24 mouse cellular contexts compared by ENCODE assay signal in the genomic region with DNA sequence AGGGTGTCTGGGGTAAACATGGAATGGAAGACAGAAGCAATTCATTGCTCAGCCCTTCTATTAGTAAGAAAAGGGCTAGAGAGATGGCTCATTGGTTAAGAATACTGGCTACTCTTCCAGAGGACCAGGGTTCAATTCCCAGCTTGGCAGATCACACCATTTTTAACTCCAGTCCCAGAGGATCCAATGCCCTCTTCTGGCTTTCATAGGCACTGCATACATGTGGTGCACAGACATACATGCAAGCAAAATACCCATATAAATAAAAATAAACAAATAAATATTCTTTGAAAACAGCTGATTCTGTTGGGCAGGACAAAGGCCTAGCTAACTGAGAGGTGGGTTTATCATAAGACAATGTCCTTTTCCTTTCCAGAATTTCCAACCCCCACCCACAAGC. TPM values are rescaled to one million over a fixed set of nuclear protein-coding genes. Genes with fewer than 3 reads are reported as not detected.
DNase-seq lines count a peak whose midpoint lies in the region; ATAC-seq and TF ChIP-seq lines count a peak whose summit lies in the region.
"Had no signal": no experiment of that assay in that cellular context is flagged by ENCODE, and none has a peak within 500 bp of the region (broad histone marks: within the 10 kb centered on the region; RNA-seq: fewer than 3 reads in every experiment).

No protein-coding gene starts in this region.

- H3K36me3 ChIP-seq in liver, embryonic 14.5 days (replicated peaks; ENCODE audit: control insufficient read depth, insufficient read depth, low read depth), result peaks cover 22% of the 10 kb centered on the region
- H3K36me3 ChIP-seq in liver, embryonic 12.5 days, result peaks cover 89% of the 10 kb centered on the region
- H3K36me3 ChIP-seq in heart, embryonic 12.5 days, result peaks cover 78% of the 10 kb centered on the region

- no peak overlapping the region for H3K27ac ChIP-seq in gastrocnemius, adult 2 months
- H3K27ac ChIP-seq in liver, embryonic 14.5 days, result no peak overlapping the region
- no peak overlapping the region for H3K27ac ChIP-seq in liver, embryonic 12.5 days
- H3K27ac ChIP-seq in bone marrow macrophage, adult 2 months (ENCODE audit: insufficient read depth, low read depth, low read length), result peak overlapping the region; percentile 92
- no peak overlapping the region for H3K27ac ChIP-seq in heart, embryonic 12.5 days (ENCODE audit: poor library complexity, severe bottlenecking)
- H3K27ac ChIP-seq: heart, embryonic 10.5 days; hindbrain, embryonic 14.5 days; limb, embryonic 10.5 days had no signal

- no peaks in the 10 kb centered on the region for H3K9me3 ChIP-seq in liver, embryonic 14.5 days (ENCODE audit: control insufficient read depth, low read length)
- H3K9me3 ChIP-seq in liver, embryonic 12.5 days (replicated peaks), result no peaks in the 10 kb centered on the region
- H3K9me3 ChIP-seq in heart, embryonic 12.5 days (replicated peaks), result no peaks in the 10 kb centered on the region
- H3K9me3 ChIP-seq: heart, embryonic 10.5 days; limb, embryonic 10.5 days; megakaryocyte, embryonic 14.5 days had no signal

- no peaks in the 10 kb centered on the region for H3K27me3 ChIP-seq in liver, embryonic 14.5 days (ENCODE audit: control insufficient read depth, insufficient read depth, low read length)
- no peaks in the 10 kb centered on the region for H3K27me3 ChIP-seq in liver, embryonic 12.5 days (replicated peaks)
- no peaks in the 10 kb centered on the region for H3K27me3 ChIP-seq in heart, embryonic 12.5 days (replicated peaks)
- H3K27me3 ChIP-seq: megakaryocyte, embryonic 14.5 days had no signal

- TF ChIP-seq CTCF in gastrocnemius, adult 2 months (IDR thresholded peaks at IDR 0.05), result peak; percentile 28; the same call in 1 of the 2 replicates
- TF ChIP-seq CTCF in liver, embryonic 14.5 days (IDR thresholded peaks at IDR 0.05; ENCODE audit: low read depth), result peak; percentile 15; the same call in 1 of the 2 replicates
- no peak for TF ChIP-seq CTCF in bone marrow macrophage, adult 2 months (IDR thresholded peaks at IDR 0.05; ENCODE audit: low read depth, low read length)

- no peak for TF ChIP-seq POLR2A in bone marrow macrophage, adult 2 months (IDR thresholded peaks at IDR 0.05; ENCODE audit: borderline replicate concordance, low read depth, low read length)

- no peak overlapping the region for H3K4me2 ChIP-seq in liver, embryonic 14.5 days (ENCODE audit: low read depth)
- no peak overlapping the region for H3K4me2 ChIP-seq in liver, embryonic 12.5 days
- H3K4me2 ChIP-seq in heart, embryonic 12.5 days, result no peak overlapping the region
- H3K4me2 ChIP-seq: hindbrain, embryonic 14.5 days; liver, embryonic 11.5 days had no signal

- no peak overlapping the region for H3K9ac ChIP-seq in liver, embryonic 14.5 days (replicated peaks)
- no peak overlapping the region for H3K9ac ChIP-seq in liver, embryonic 12.5 days
- H3K9ac ChIP-seq in heart, embryonic 12.5 days, result no peak overlapping the region
- H3K9ac ChIP-seq: hindbrain, embryonic 14.5 days had no signal

- H3K4me1 ChIP-seq in liver, embryonic 14.5 days (replicated peaks; ENCODE audit: control insufficient read depth in 2 of 2, insufficient read depth in 2 of 2, low read length in 1 of 2), result no peaks in the 10 kb centered on the region
- no peaks in the 10 kb centered on the region for H3K4me1 ChIP-seq in liver, embryonic 12.5 days
- peaks cover 33% of the 10 kb centered on the region for H3K4me1 ChIP-seq in bone marrow macrophage, adult 2 months (ENCODE audit: control insufficient read depth, insufficient read depth, low read length)
- peaks cover 2% of the 10 kb centered on the region; the same call in 1 of the 2 replicates for H3K4me1 ChIP-seq in heart, embryonic 12.5 days (replicated peaks)
- H3K4me1 ChIP-seq: heart, embryonic 10.5 days; limb, embryonic 10.5 days had no signal

- ATAC-seq in liver, embryonic 14.5 days (ENCODE audit: insufficient read depth), result no peak
- ATAC-seq in liver, embryonic 12.5 days, result no peak
- no peak for ATAC-seq in heart, embryonic 12.5 days (ENCODE audit: insufficient number of reproducible peaks, low FRiP score)
- ATAC-seq: forebrain, embryonic 14.5 days had no signal

- no peak overlapping the region for H3K4me3 ChIP-seq in gastrocnemius, adult 2 months
- no peak overlapping the region for H3K4me3 ChIP-seq in liver, embryonic 14.5 days (ENCODE audit: insufficient read depth in 1 of 2, low read depth in 2 of 2, low read length in 2 of 2)
- H3K4me3 ChIP-seq in liver, embryonic 12.5 days, result no peak overlapping the region
- H3K4me3 ChIP-seq in bone marrow macrophage, adult 2 months (ENCODE audit: insufficient read depth, low read length), result no peak overlapping the region
- no peak overlapping the region for H3K4me3 ChIP-seq in heart, embryonic 12.5 days
- H3K4me3 ChIP-seq: heart, embryonic 10.5 days; limb, embryonic 10.5 days; megakaryocyte, embryonic 14.5 days had no signal

- no peak for DNase-seq in gastrocnemius, adult 2 months
- no peak for DNase-seq in gastrocnemius, postnatal 36 days
- DNase-seq in liver, embryonic 14.5 days (ENCODE audit: low read depth in 3 of 3, low spot score in 3 of 3), result no peak
- peak; percentile 32 for DNase-seq in ES-CJ7 (ENCODE audit: low read depth, low spot score)
- no peak for DNase-seq in right cerebral cortex, postnatal 10 days (ENCODE audit: low spot score in 2 of 2)
- DNase-seq: adrenal gland, postnatal 36 days; cerebellum, adult 2 months; cerebellum, postnatal 36 days; gastrocnemius, postnatal 25 days; heart, postnatal 10 days; kidney, adult 18-20 months; kidney, postnatal 14 days; lung, postnatal 10 days; midbrain, embryonic 14.5 days; right cerebral cortex, postnatal 4 days had no signal

- no peak for TF ChIP-seq EP300 in liver, embryonic 14.5 days (IDR thresholded peaks at IDR 0.05; ENCODE audit: low read depth)

- intact Hi-C loops in gastrocnemius, adult 2 months (cut with DNase I), result loop anchor here (10.0 kb wide), 1 partner anchor 218 kb away; a partner anchor contains a TSS
- intact Hi-C loops in gastrocnemius, postnatal 36 days (cut with DNase I), result loop anchor here (10.0 kb wide), 2 partner anchors 218 to 328 kb away; a partner anchor contains a TSS

RNA-seq across cellular contexts. Expression of a gene that starts 40.5 kb away (rescaled TPM):
- total RNA-seq in gastrocnemius, adult 2 months (2021), result 10 to 100 TPM; 29.9 to 32.2 TPM
- total RNA-seq in gastrocnemius, postnatal 36 days (2021), result 10 to 100 TPM; 24.7 to 29.8 TPM
- polyA plus RNA-seq in liver, embryonic 14.5 days (2012; rRNA removed), result 30.7 and 43.3 TPM in 2 replicates
- polyA plus RNA-seq in liver, embryonic 14.5 days (2014; fragmentation: Nextera tagmentation; extraction: Ambion mirVana), result 41.8 and 44.9 TPM in 2 replicates
- polyA plus RNA-seq in liver, embryonic 12.5 days (2016; fragmentation: Nextera tagmentation; extraction: Ambion mirVana), result 70.0 and 70.2 TPM in 2 replicates
- 67.5 and 69.0 TPM in 2 replicates for polyA plus RNA-seq in bone marrow macrophage, adult 2 months (2012; ENCODE audit: insufficient read depth, insufficient read length, missing spikeins)
- polyA plus RNA-seq in heart, embryonic 12.5 days (2016; fragmentation: Nextera tagmentation; extraction: Ambion mirVana), result 77.5 and 80.1 TPM in 2 replicates

RNA-seq across cellular contexts. Expression of a gene that starts 40.6 kb away (rescaled TPM):
- 10 to 100 TPM; 20.9 to 25.6 TPM for total RNA-seq in gastrocnemius, adult 2 months (2021)
- total RNA-seq in gastrocnemius, postnatal 36 days (2021), result 10 to 100 TPM; 17.5 to 18.8 TPM
- 4.2 and 4.7 TPM in 2 replicates for polyA plus RNA-seq in liver, embryonic 14.5 days (2012; rRNA removed)
- polyA plus RNA-seq in liver, embryonic 14.5 days (2014; fragmentation: Nextera tagmentation; extraction: Ambion mirVana), result 5.9 and 6.3 TPM in 2 replicates
- 6.4 and 6.6 TPM in 2 replicates for polyA plus RNA-seq in liver, embryonic 12.5 days (2016; fragmentation: Nextera tagmentation; extraction: Ambion mirVana)
- polyA plus RNA-seq in bone marrow macrophage, adult 2 months (2012; ENCODE audit: insufficient read depth, insufficient read length, missing spikeins), result 57.7 and 62.3 TPM in 2 replicates
- polyA plus RNA-seq in heart, embryonic 12.5 days (2016; fragmentation: Nextera tagmentation; extraction: Ambion mirVana), result 9.2 and 9.4 TPM in 2 replicates
